Comparison of ENCODE assay signal across 8 mouse cellular contexts in the genomic region with DNA sequence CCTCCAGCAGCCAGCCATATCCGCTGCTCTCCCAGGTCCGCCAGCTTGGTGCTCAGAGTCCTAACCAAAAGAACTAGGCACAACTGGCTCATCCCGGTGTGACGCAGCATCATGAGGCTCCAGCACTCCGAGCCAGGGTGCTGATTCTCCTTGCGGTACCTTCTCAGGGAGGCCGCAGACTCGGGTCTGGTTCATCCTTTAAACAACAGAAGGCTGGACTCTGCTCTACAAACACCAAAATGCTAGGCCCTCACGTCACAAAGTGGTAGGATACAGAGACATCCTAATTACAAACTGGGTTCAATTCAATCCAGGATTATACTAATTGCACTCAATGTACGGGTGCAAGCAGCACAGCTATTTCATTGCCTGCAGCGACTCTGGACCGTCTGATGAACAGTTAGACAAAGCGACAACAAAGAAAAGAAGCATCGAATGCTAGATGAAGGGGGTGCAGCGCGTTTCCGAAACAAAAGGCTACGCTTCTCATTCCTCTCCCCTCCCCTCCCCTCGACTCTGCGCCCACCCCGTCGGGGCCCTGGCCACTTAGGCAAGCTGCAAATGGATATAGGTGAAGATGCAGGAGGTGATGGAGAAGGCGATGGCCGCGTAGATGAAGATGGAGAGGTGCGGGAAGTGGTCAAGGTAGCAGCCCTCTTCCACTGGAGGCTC. TPM values are rescaled to one million over a fixed set of nuclear protein-coding genes. Genes with fewer than 3 reads are reported as not detected.
DNase-seq lines count a peak whose midpoint lies in the region; ATAC-seq lines count a peak whose summit lies in the region.

No protein-coding gene starts in this region.

- no peaks in the 10 kb centered on the region for H3K9me3 ChIP-seq in heart, embryonic 14.5 days (ENCODE audit: control insufficient read depth, low read length)
- no peaks in the 10 kb centered on the region for H3K9me3 ChIP-seq in hindbrain, embryonic 13.5 days
- no peaks in the 10 kb centered on the region for H3K9me3 ChIP-seq in limb, embryonic 12.5 days

- peak overlapping the region; percentile 17 to 46 for H3K27ac ChIP-seq in heart, embryonic 14.5 days (replicated peaks in 1 of 2; ENCODE audit: control insufficient read depth in 1 of 2, insufficient read depth in 1 of 2, low read depth in 2 of 2, low read length in 2 of 2)
- H3K27ac ChIP-seq in hindbrain, embryonic 13.5 days, result peak overlapping the region; percentile 94
- peak overlapping the region; percentile 94 for H3K27ac ChIP-seq in limb, embryonic 12.5 days

- no peaks in the 10 kb centered on the region for H3K4me1 ChIP-seq in heart, embryonic 14.5 days (ENCODE audit: control insufficient read depth in 2 of 2, insufficient read depth in 2 of 2, low read length in 2 of 2)
- peaks cover 24% of the 10 kb centered on the region for H3K4me1 ChIP-seq in hindbrain, embryonic 13.5 days (replicated peaks)
- peaks cover 13% of the 10 kb centered on the region for H3K4me1 ChIP-seq in limb, embryonic 12.5 days (replicated peaks)

- peak overlapping the region; percentile 69 for H3K9ac ChIP-seq in heart, embryonic 14.5 days (ENCODE audit: low read length)
- H3K9ac ChIP-seq in hindbrain, embryonic 13.5 days, result peak overlapping the region; percentile 94
- peak overlapping the region; percentile 84 for H3K9ac ChIP-seq in limb, embryonic 12.5 days (replicated peaks)

- WGBS in heart, embryonic 14.5 days, result 9% methylated on average over 26 of the region's 26 CpGs
- 5% methylated on average over 26 of the region's 26 CpGs for WGBS in hindbrain, embryonic 13.5 days
- 4% methylated on average over 26 of the region's 26 CpGs for WGBS in limb, embryonic 12.5 days

- peaks cover 8% of the 10 kb centered on the region for H3K36me3 ChIP-seq in heart, embryonic 14.5 days (ENCODE audit: control insufficient read depth, insufficient read depth, low read length)
- H3K36me3 ChIP-seq in hindbrain, embryonic 13.5 days, result peaks cover 8% of the 10 kb centered on the region
- H3K36me3 ChIP-seq in limb, embryonic 12.5 days, result peaks cover 14% of the 10 kb centered on the region

- H3K4me2 ChIP-seq in heart, embryonic 14.5 days (ENCODE audit: low read length), result peak overlapping the region; percentile 87
- peak overlapping the region; percentile 84 for H3K4me2 ChIP-seq in hindbrain, embryonic 13.5 days
- peak overlapping the region; percentile 66 for H3K4me2 ChIP-seq in limb, embryonic 12.5 days

- H3K27me3 ChIP-seq in heart, embryonic 14.5 days (ENCODE audit: control insufficient read depth, insufficient read depth, low read length), result no peaks in the 10 kb centered on the region
- H3K27me3 ChIP-seq in hindbrain, embryonic 13.5 days, result no peaks in the 10 kb centered on the region
- no peaks in the 10 kb centered on the region for H3K27me3 ChIP-seq in limb, embryonic 12.5 days

- no peak for DNase-seq in heart, adult 9 months (ENCODE audit: low spot score in 2 of 2)
- peak; percentile 47 for DNase-seq in embryo, embryonic 10 days (ENCODE audit: low spot score)
- DNase-seq in retina, postnatal 1 day, result peak; percentile 64
- no peak for DNase-seq in thymus, postnatal 36 days
- DNase-seq in ovary, postnatal 36 days (ENCODE audit: low spot score), result no peak

- ATAC-seq in heart, embryonic 14.5 days (ENCODE audit: insufficient number of reproducible peaks, insufficient read depth, low FRiP score, low read depth), result no peak
- peak; percentile 47 for ATAC-seq in hindbrain, embryonic 13.5 days (ENCODE audit: low FRiP score)
- no peak for ATAC-seq in limb, embryonic 12.5 days (ENCODE audit: insufficient number of reproducible peaks, insufficient read depth, low FRiP score, low TSS enrichment, low read depth)

- peak overlapping the region; percentile 52 to 53 for H3K4me3 ChIP-seq in heart, embryonic 14.5 days (ENCODE audit: control insufficient read depth in 1 of 2, insufficient read depth in 1 of 2, low read depth in 1 of 2, low read length in 2 of 2)
- H3K4me3 ChIP-seq in hindbrain, embryonic 13.5 days, result peak overlapping the region; percentile 61
- H3K4me3 ChIP-seq in limb, embryonic 12.5 days (replicated peaks), result peak overlapping the region; percentile 71

RNA-seq across cellular contexts. Expression of a gene that starts 0.7 kb away (rescaled TPM):
- 6.6 and 16.4 TPM in 2 replicates for polyA plus RNA-seq in heart, embryonic 14.5 days (2014; fragmentation: Nextera tagmentation; extraction: Ambion mirVana)
- polyA plus RNA-seq in hindbrain, embryonic 13.5 days (2015; fragmentation: Nextera tagmentation; extraction: Ambion mirVana), result 601 TPM in 2 replicates
- polyA plus RNA-seq in limb, embryonic 12.5 days (2016; fragmentation: Nextera tagmentation; extraction: Ambion mirVana), result 250 and 257 TPM in 2 replicates

RNA-seq across cellular contexts. Expression of a gene that starts 13.0 kb away (rescaled TPM):
- polyA plus RNA-seq in heart, embryonic 14.5 days (2014; fragmentation: Nextera tagmentation; extraction: Ambion mirVana), result 26.7 and 33.0 TPM in 2 replicates
- polyA plus RNA-seq in hindbrain, embryonic 13.5 days (2015; fragmentation: Nextera tagmentation; extraction: Ambion mirVana), result 30.7 and 34.7 TPM in 2 replicates
- 37.2 and 38.3 TPM in 2 replicates for polyA plus RNA-seq in limb, embryonic 12.5 days (2016; fragmentation: Nextera tagmentation; extraction: Ambion mirVana)

RNA-seq across cellular contexts. Expression of a gene that starts 13.2 kb away (rescaled TPM):
- polyA plus RNA-seq in heart, embryonic 14.5 days (2014; fragmentation: Nextera tagmentation; extraction: Ambion mirVana), result 17.2 and 18.2 TPM in 2 replicates
- 39.0 and 40.9 TPM in 2 replicates for polyA plus RNA-seq in hindbrain, embryonic 13.5 days (2015; fragmentation: Nextera tagmentation; extraction: Ambion mirVana)
- polyA plus RNA-seq in limb, embryonic 12.5 days (2016; fragmentation: Nextera tagmentation; extraction: Ambion mirVana), result 54.0 and 56.8 TPM in 2 replicates

RNA-seq across cellular contexts. Expression of a gene that starts 28.4 kb away (rescaled TPM):
- 13.3 and 13.6 TPM in 2 replicates for polyA plus RNA-seq in heart, embryonic 14.5 days (2014; fragmentation: Nextera tagmentation; extraction: Ambion mirVana)
- 13.9 and 14.4 TPM in 2 replicates for polyA plus RNA-seq in hindbrain, embryonic 13.5 days (2015; fragmentation: Nextera tagmentation; extraction: Ambion mirVana)
- polyA plus RNA-seq in limb, embryonic 12.5 days (2016; fragmentation: Nextera tagmentation; extraction: Ambion mirVana), result 28.2 and 29.4 TPM in 2 replicates

RNA-seq across cellular contexts. Expression of a gene that starts 49.8 kb away (rescaled TPM):
- polyA plus RNA-seq in heart, embryonic 14.5 days (2014; fragmentation: Nextera tagmentation; extraction: Ambion mirVana), result 244 and 246 TPM in 2 replicates
- 191 and 192 TPM in 2 replicates for polyA plus RNA-seq in hindbrain, embryonic 13.5 days (2015; fragmentation: Nextera tagmentation; extraction: Ambion mirVana)
- 259 and 269 TPM in 2 replicates for polyA plus RNA-seq in limb, embryonic 12.5 days (2016; fragmentation: Nextera tagmentation; extraction: Ambion mirVana)

Comparison
In these comparisons a context has a peak if more than half of its experiments do, and no peak if none do; other contexts are left out.
1. H3K27ac ChIP-seq: peak in every context shown above with its lines; median percentile 94 in hindbrain, embryonic 13.5 days; 94 in limb, embryonic 12.5 days; 32 in heart, embryonic 14.5 days.
2. DNase-seq: peak in embryo, embryonic 10 days (single experiment) and retina, postnatal 1 day (single experiment); none in heart, adult 9 months (0 of 2), thymus, postnatal 36 days (0 of 2) and ovary, postnatal 36 days (single experiment).
3. RNA of a gene that starts 0.7 kb away (polyA plus RNA-seq): 601 TPM in hindbrain, embryonic 13.5 days and 250 to 257 TPM in limb, embryonic 12.5 days; 6.6 to 16.4 TPM in heart, embryonic 14.5 days; every median in the first group is over 10 times any median in the second.
4. Peak in every context shown above with its lines, with median percentiles within 50 percentile points of each other: H3K4me2 ChIP-seq, H3K4me3 ChIP-seq and H3K9ac ChIP-seq.